ENCODE assay signal across 10 mouse cellular contexts in the genomic region with DNA sequence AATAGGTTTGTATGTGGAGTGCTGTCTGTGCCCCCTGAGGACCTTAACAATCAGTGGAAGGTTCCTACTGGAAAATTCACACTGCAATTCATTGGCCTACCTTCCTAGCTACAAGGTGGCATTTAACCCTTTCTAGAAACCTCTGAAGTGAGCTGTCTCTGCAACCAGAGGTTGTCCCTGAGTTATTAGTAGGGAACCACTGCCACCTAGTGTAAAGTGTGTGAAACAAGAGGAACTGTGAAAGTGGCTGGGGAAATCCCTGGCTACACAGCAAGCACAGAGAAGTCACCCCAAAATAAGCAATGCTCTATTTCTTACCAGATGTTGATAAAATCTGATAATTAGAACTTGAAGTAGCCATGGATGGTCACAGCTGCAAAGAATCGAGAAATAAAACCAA. TPM values are rescaled to one million over a fixed set of nuclear protein-coding genes. Genes with fewer than 3 reads are reported as not detected.
DNase-seq lines count a peak whose midpoint lies in the region; ATAC-seq and TF ChIP-seq lines count a peak whose summit lies in the region.
"Had no signal": no experiment of that assay in that cellular context is flagged by ENCODE, and none has a peak within 500 bp of the region (broad histone marks: within the 10 kb centered on the region; RNA-seq: fewer than 3 reads in every experiment).

No protein-coding gene starts in this region.

- TF ChIP-seq CTCF in lung, postnatal 0 days (IDR thresholded peaks at IDR 0.05): peak; percentile 70

- WGBS in lung, postnatal 0 days: 15% methylated on average over 1 of the region's 1 CpGs

- H3K4me2 ChIP-seq in lung, postnatal 0 days (replicated peaks; ENCODE audit: low read depth, low read length): no peak overlapping the region
- H3K4me2 ChIP-seq: midbrain, embryonic 12.5 days had no signal

- H3K27ac ChIP-seq in lung, postnatal 0 days (ENCODE audit: low read length): no peak overlapping the region
- H3K27ac ChIP-seq: midbrain, embryonic 12.5 days had no signal

- DNase-seq in heart, postnatal 4 days: peak; percentile 15
- no peak for DNase-seq in heart, adult 11 months
- peak; percentile 51 for DNase-seq in lung, postnatal 0 days (ENCODE audit: low spot score)
- DNase-seq in lung, postnatal 36 days: no peak
- DNase-seq in R1 (ENCODE audit: low read depth, low spot score): peak; percentile 51
- peak; percentile 30 for DNase-seq in mesoderm, embryonic 11.5 days (ENCODE audit: low read depth, low spot score)
- no peak for DNase-seq in gastrocnemius, postnatal 4 days (ENCODE audit: low spot score in 2 of 2)
- no peak for DNase-seq in layer of hippocampus, adult 8-10 months (ENCODE audit: low spot score in 2 of 2)
- DNase-seq: thymus, adult 2 months had no signal

- no peaks in the 10 kb centered on the region for H3K4me1 ChIP-seq in lung, postnatal 0 days (ENCODE audit: insufficient read depth, low read depth, low read length)
- H3K4me1 ChIP-seq: midbrain, embryonic 12.5 days had no signal

- no peaks in the 10 kb centered on the region for H3K27me3 ChIP-seq in lung, postnatal 0 days (replicated peaks; ENCODE audit: insufficient read depth, low read length)

- no peak for ATAC-seq in lung, postnatal 0 days

- TF ChIP-seq EP300 in lung, postnatal 0 days (IDR thresholded peaks at IDR 0.05): no peak

- H3K4me3 ChIP-seq in lung, postnatal 0 days (ENCODE audit: low read depth, low read length): no peak overlapping the region
- H3K4me3 ChIP-seq: midbrain, embryonic 12.5 days had no signal

- no peak overlapping the region for H3K9ac ChIP-seq in lung, postnatal 0 days (replicated peaks; ENCODE audit: low read depth)
- H3K9ac ChIP-seq: midbrain, embryonic 12.5 days had no signal

- no peaks in the 10 kb centered on the region for H3K36me3 ChIP-seq in lung, postnatal 0 days (ENCODE audit: insufficient read depth, low read length)
- H3K36me3 ChIP-seq: midbrain, embryonic 12.5 days had no signal

- peaks cover 3% of the 10 kb centered on the region; the same call in 1 of the 2 replicates for H3K9me3 ChIP-seq in lung, postnatal 0 days (ENCODE audit: low read length)

RNA-seq across cellular contexts. Expression of a gene that starts 31.6 kb away (rescaled TPM):
- total RNA-seq in heart, postnatal 4 days (2021): 10 to 100 TPM; 15.9 to 16.8 TPM
- 6.3 and 7.8 TPM in 2 replicates for polyA plus RNA-seq in lung, postnatal 0 days (2015; fragmentation: Nextera tagmentation; extraction: Ambion mirVana)
- 100 to 1,000 TPM in 1 of 2 experiments, 10 to 100 TPM in 1; 92.5 to 118 TPM for total RNA-seq in gastrocnemius, postnatal 4 days (2021)
- 100 to 1,000 TPM in 1 of 4 experiments, 10 to 100 TPM in 3; 53.3 to 102 (median 68.7) TPM for total RNA-seq in layer of hippocampus, adult 8-10 months (2022)

Comparison
In these comparisons a context has a peak if more than half of its experiments do, and no peak if none do; other contexts are left out.
1. DNase-seq: peak in heart, postnatal 4 days (single experiment), lung, postnatal 0 days (single experiment), R1 (single experiment) and mesoderm, embryonic 11.5 days (single experiment); none in heart, adult 11 months (single experiment), lung, postnatal 36 days (single experiment), gastrocnemius, postnatal 4 days (0 of 2) and layer of hippocampus, adult 8-10 months (0 of 2).